Mouse (Mus musculus) adrenal gland, adult 10 weeks (tissue): Measurements from ENCODE around the gene Rcl1. TPM values are rescaled to one million over a fixed set of nuclear protein-coding genes. Genes with fewer than 3 reads are reported as not detected.

Experiments used
- polyA plus RNA-seq: library from polyadenylated mRNA; stranded (reverse); fragments of 350-450 nt; fragmentation: Illumina TruSeq; extraction: RNeasy Lipid Tissue Mini Kit (QIAGEN cat#74804); gene quantifications from one replicate; pipeline ENCODE4 v1.2.3, GENCODE M21; 2014; ENCODE audit warnings: low read depth, low replicate concordance

Gene Rcl1
- polyA plus RNA-seq = 4.4 TPM

DNA sequence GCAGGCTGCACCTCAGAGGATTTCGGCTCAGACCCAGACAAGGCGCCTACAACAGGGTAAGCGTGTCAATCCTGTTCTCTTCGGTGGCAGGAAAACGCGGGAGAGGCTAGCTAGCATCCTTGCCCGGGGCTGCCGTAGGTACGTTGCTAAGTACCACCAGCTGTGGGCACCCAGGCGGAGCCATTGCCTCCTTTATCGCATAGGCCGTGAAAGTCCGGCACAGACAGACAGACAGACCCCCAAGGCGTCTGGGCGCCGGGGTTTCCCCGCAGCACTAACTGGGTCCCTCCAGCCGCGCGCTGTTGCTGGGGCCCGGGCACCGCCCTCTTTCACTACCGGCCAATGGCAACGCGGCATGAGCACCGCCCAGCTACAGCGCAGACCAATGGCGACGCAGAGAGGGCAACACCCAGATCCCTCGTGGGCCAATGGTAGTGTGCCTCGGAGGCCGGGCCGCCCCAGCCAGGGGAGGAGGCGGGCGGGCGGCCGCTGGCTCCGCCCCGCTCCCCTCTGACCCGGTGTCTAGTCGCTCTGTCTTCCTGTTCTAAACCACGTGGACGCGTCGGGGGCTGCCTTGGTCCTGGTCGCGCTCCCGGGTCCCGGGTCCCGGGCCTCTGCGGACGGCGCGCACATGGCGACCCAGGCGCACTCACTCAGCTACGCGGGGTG lies at the start of gene Rcl1:
Rcl1 (plus strand) TSS at position 502 of the 669 bp plus-strand sequence.

Other genes starting within 250 kb of the Rcl1 start
- 105 TPM for gene Plpp6, start 137.4 kb upstream of the Rcl1 start, polyA plus RNA-seq
- gene 4430402I18Rik, start 133.6 kb upstream of the Rcl1 start, polyA plus RNA-seq = 4.4 TPM
- 101 TPM for gene Cdc37l1, start 111.0 kb upstream of the Rcl1 start, polyA plus RNA-seq
- gene Ak3, start 53.4 kb upstream of the Rcl1 start, polyA plus RNA-seq = 497 TPM
- gene Jak2, start 150.5 kb downstream of the Rcl1 start, polyA plus RNA-seq = 66.1 TPM
- gene Insl6, start 224.0 kb downstream of the Rcl1 start, polyA plus RNA-seq = 1.3 TPM
- not detected for gene Rln1, start 233.3 kb downstream of the Rcl1 start, polyA plus RNA-seq